In the genomic region with DNA sequence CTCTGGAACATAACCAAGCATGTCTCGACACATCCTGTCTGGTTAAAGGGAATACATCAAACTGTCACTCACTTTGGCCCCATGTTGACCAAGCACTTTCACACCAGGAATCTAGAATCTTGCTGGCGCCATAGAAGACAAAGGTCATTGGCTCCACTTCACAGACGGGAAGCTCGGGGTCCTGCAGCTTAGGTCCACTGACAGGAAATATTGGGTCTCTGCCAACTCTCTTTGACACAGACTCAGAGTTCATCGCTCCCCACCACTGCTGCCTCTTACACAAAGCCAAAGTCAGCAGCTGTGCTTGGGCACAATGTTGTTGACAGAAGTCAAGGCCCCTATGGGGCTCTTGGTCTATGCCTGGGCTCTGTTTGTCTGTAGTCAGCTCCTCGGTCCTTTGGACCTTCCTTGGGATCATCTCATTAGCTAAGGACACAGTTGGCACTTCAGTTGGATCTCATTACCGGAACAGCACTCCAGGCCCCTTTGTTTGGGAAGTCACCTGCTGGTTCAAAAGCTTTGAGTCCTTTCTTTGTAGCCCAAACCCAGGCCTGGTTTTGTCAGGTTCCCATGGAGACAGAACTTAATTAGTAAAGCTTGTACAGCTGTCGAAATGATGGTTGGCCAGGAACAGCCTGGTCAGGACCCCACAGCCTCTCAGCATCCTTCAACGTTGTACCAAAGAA, we compare ENCODE assay signal across 9 mouse cellular contexts. TPM values are rescaled to one million over a fixed set of nuclear protein-coding genes. Genes with fewer than 3 reads are reported as not detected.
DNase-seq lines count a peak whose midpoint lies in the region; ATAC-seq and TF ChIP-seq lines count a peak whose summit lies in the region.
"Had no signal": no experiment of that assay in that cellular context is flagged by ENCODE, and none has a peak within 500 bp of the region (broad histone marks: within the 10 kb centered on the region; RNA-seq: fewer than 3 reads in every experiment).

No protein-coding gene starts in this region.

- H3K4me3 ChIP-seq in stomach, embryonic 15.5 days (replicated peaks), result no peak overlapping the region
- no peak overlapping the region for H3K4me3 ChIP-seq in stomach, postnatal 0 days (ENCODE audit: low read depth, low read length)
- no peak overlapping the region for H3K4me3 ChIP-seq in lung, embryonic 14.5 days (ENCODE audit: low read depth, low read length)

- H3K9ac ChIP-seq in stomach, embryonic 15.5 days, result no peak overlapping the region
- no peak overlapping the region for H3K9ac ChIP-seq in stomach, postnatal 0 days (ENCODE audit: low read length)
- H3K9ac ChIP-seq in lung, embryonic 14.5 days, result no peak overlapping the region

- no peaks in the 10 kb centered on the region for H3K27me3 ChIP-seq in stomach, embryonic 15.5 days (replicated peaks)
- no peaks in the 10 kb centered on the region for H3K27me3 ChIP-seq in stomach, postnatal 0 days (ENCODE audit: control insufficient read depth, insufficient read depth, low read length)
- H3K27me3 ChIP-seq in lung, embryonic 14.5 days (ENCODE audit: insufficient read depth, low read length), result no peaks in the 10 kb centered on the region

- no peak overlapping the region for H3K4me2 ChIP-seq in stomach, embryonic 15.5 days
- no peak overlapping the region for H3K4me2 ChIP-seq in stomach, postnatal 0 days (replicated peaks; ENCODE audit: low read depth)
- H3K4me2 ChIP-seq in lung, embryonic 14.5 days, result no peak overlapping the region

- H3K36me3 ChIP-seq in stomach, embryonic 15.5 days, result no peaks in the 10 kb centered on the region
- H3K36me3 ChIP-seq in stomach, postnatal 0 days (ENCODE audit: control insufficient read depth, insufficient read depth, low read length), result no peaks in the 10 kb centered on the region
- H3K36me3 ChIP-seq in lung, embryonic 14.5 days (ENCODE audit: insufficient read depth), result no peaks in the 10 kb centered on the region

- TF ChIP-seq EP300 in stomach, postnatal 0 days (optimal IDR thresholded peaks at IDR 0.05), result no peak

- no peaks in the 10 kb centered on the region for H3K9me3 ChIP-seq in stomach, embryonic 15.5 days
- H3K9me3 ChIP-seq in stomach, postnatal 0 days (ENCODE audit: control insufficient read depth, low read length), result no peaks in the 10 kb centered on the region
- no peaks in the 10 kb centered on the region for H3K9me3 ChIP-seq in lung, embryonic 14.5 days (ENCODE audit: low read depth, low read length)

- DNase-seq in embryo, embryonic 10 days (ENCODE audit: low spot score), result peak; percentile 33
- DNase-seq in embryo, embryonic 9.5 days (ENCODE audit: extremely low spot score), result no peak
- no peak for DNase-seq in stomach, postnatal 0 days (ENCODE audit: low spot score)
- DNase-seq in lung, embryonic 14.5 days, result peak; percentile 93
- no peak for DNase-seq in spleen, adult 12 weeks (ENCODE audit: low spot score)
- DNase-seq in spleen, postnatal 14 days (ENCODE audit: low spot score in 2 of 2), result no peak
- no peak for DNase-seq in layer of hippocampus, adult 18-20 months (ENCODE audit: low spot score in 2 of 2)

- TF ChIP-seq CTCF in stomach, postnatal 0 days (IDR thresholded peaks at IDR 0.05; ENCODE audit: low read depth), result no peak
- no peak for TF ChIP-seq CTCF in lung, embryonic 14.5 days (IDR thresholded peaks at IDR 0.05; ENCODE audit: low read depth)

- H3K4me1 ChIP-seq in stomach, embryonic 15.5 days, result peaks cover 12% of the 10 kb centered on the region; the same call in 1 of the 2 replicates
- peaks cover 2% of the 10 kb centered on the region; the same call in 1 of the 2 replicates for H3K4me1 ChIP-seq in stomach, postnatal 0 days (replicated peaks; ENCODE audit: control insufficient read depth, insufficient read depth)
- peaks cover 18% of the 10 kb centered on the region for H3K4me1 ChIP-seq in lung, embryonic 14.5 days (ENCODE audit: insufficient read depth)

- 52% methylated on average over 9 of the region's 9 CpGs for WGBS in stomach, embryonic 15.5 days
- WGBS in stomach, postnatal 0 days, result 55% methylated on average over 9 of the region's 9 CpGs
- 26% methylated on average over 9 of the region's 9 CpGs for WGBS in lung, embryonic 14.5 days

- H3K27ac ChIP-seq in stomach, embryonic 15.5 days, result no peak overlapping the region
- H3K27ac ChIP-seq in stomach, postnatal 0 days (replicated peaks), result no peak overlapping the region
- no peak overlapping the region for H3K27ac ChIP-seq in lung, embryonic 14.5 days (ENCODE audit: low read depth)

- peak; percentile 24; the same call in 1 of the 2 replicates for ATAC-seq in stomach, embryonic 15.5 days (ENCODE audit: insufficient read depth, low FRiP score, low read depth)
- no peak for ATAC-seq in stomach, postnatal 0 days (ENCODE audit: low FRiP score, low TSS enrichment)
- ATAC-seq in lung, embryonic 14.5 days (ENCODE audit: insufficient read depth), result peak; percentile 80

RNA-seq across cellular contexts. Expression of gene Pla2g2c, which starts 4.6 kb away (rescaled TPM):
- 0.18 and 0.39 TPM in 2 replicates for polyA plus RNA-seq in stomach, embryonic 15.5 days (2015; fragmentation: Nextera tagmentation; extraction: Ambion mirVana)
- 0.30 and 0.31 TPM in 2 replicates for polyA plus RNA-seq in stomach, postnatal 0 days (2015; fragmentation: Nextera tagmentation; extraction: Ambion mirVana)
- polyA plus RNA-seq in lung, embryonic 14.5 days (2014; fragmentation: Nextera tagmentation; extraction: Ambion mirVana), result 0.15 and 0.25 TPM in 2 replicates
- under 1 TPM in 1 of 2 experiments, not detected in 1; 0.10 TPM for total RNA-seq in layer of hippocampus, adult 18-20 months (2021)
- polyA plus RNA-seq: C2C12 had no signal

RNA-seq across cellular contexts. Expression of gene Ubxn10, which starts 7.8 kb away (rescaled TPM):
- polyA plus RNA-seq in stomach, embryonic 15.5 days (2015; fragmentation: Nextera tagmentation; extraction: Ambion mirVana), result 1.3 and 1.6 TPM in 2 replicates
- polyA plus RNA-seq in stomach, postnatal 0 days (2015; fragmentation: Nextera tagmentation; extraction: Ambion mirVana), result 0.64 and 0.81 TPM in 2 replicates
- 1.5 and 1.7 TPM in 2 replicates for polyA plus RNA-seq in lung, embryonic 14.5 days (2014; fragmentation: Nextera tagmentation; extraction: Ambion mirVana)
- 1 to 10 TPM; 1.0 to 2.3 TPM for total RNA-seq in layer of hippocampus, adult 18-20 months (2021)
- polyA plus RNA-seq: C2C12 had no signal

RNA-seq across cellular contexts. Expression of gene Pla2g2f, which starts 28.3 kb away (rescaled TPM):
- polyA plus RNA-seq in stomach, embryonic 15.5 days (2015; fragmentation: Nextera tagmentation; extraction: Ambion mirVana), result 1.3 and 1.5 TPM in 2 replicates
- polyA plus RNA-seq in stomach, postnatal 0 days (2015; fragmentation: Nextera tagmentation; extraction: Ambion mirVana), result 8.2 and 8.7 TPM in 2 replicates
- not detected in 2 replicates for polyA plus RNA-seq in lung, embryonic 14.5 days (2014; fragmentation: Nextera tagmentation; extraction: Ambion mirVana)
- 1 to 10 TPM; 1.8 to 2.3 TPM for total RNA-seq in layer of hippocampus, adult 18-20 months (2021)
- polyA plus RNA-seq: C2C12 had no signal

RNA-seq across cellular contexts. Expression of gene Pla2g2d, which starts 46.4 kb away (rescaled TPM):
- 0.62 and 1.1 TPM in 2 replicates for polyA plus RNA-seq in stomach, embryonic 15.5 days (2015; fragmentation: Nextera tagmentation; extraction: Ambion mirVana)
- polyA plus RNA-seq in stomach, postnatal 0 days (2015; fragmentation: Nextera tagmentation; extraction: Ambion mirVana), result 0.21 and 0.27 TPM in 2 replicates
- polyA plus RNA-seq in lung, embryonic 14.5 days (2014; fragmentation: Nextera tagmentation; extraction: Ambion mirVana), result 0.18 TPM in 1 of 2 replicates, not detected in the other
- under 1 TPM; 0.56 to 0.62 TPM for total RNA-seq in layer of hippocampus, adult 18-20 months (2021)
- polyA plus RNA-seq: C2C12 had no signal

Comparison
In these comparisons a context has a peak if more than half of its experiments do, and no peak if none do; other contexts are left out.
1. DNase-seq: peak in embryo, embryonic 10 days (single experiment) and lung, embryonic 14.5 days (single experiment); none in embryo, embryonic 9.5 days (single experiment), stomach, postnatal 0 days (single experiment), spleen, adult 12 weeks (single experiment), spleen, postnatal 14 days (0 of 2) and layer of hippocampus, adult 18-20 months (0 of 2).